ENCODE assay signal across 24 mouse cellular contexts in the genomic region with DNA sequence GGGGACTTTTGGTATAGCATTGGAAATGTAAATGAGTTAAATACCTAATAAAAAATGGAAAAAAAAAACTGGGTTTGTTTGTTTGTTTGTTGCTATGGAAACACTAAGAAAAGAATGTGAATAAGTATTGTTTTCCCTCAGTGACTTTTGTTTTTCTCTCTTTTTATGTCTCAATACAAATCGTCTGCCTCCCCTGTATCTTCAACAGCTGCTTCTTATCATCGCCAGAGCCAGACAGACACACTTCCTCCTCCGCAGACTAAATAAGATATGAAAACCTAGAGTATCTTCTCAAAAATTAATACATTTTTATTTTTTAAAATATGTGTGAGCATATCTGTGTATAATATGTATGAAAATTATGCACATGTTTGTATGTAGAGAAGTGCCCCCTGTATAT.
"Had no signal": no experiment of that assay in that cellular context is flagged by ENCODE, and none has a peak within 500 bp of the region (broad histone marks: within the 10 kb centered on the region; RNA-seq: fewer than 3 reads in every experiment).

No protein-coding gene starts in this region.

- H3K27me3 ChIP-seq: forebrain, embryonic 15.5 days; heart, embryonic 13.5 days; heart, embryonic 15.5 days; hindbrain, embryonic 13.5 days; hindbrain, embryonic 15.5 days; kidney, embryonic 15.5 days; limb, embryonic 13.5 days; limb, embryonic 15.5 days had no signal

- DNase-seq: forebrain, postnatal 0 days; gastrocnemius, postnatal 14 days; gastrocnemius, postnatal 36 days; heart, adult 2 months; heart, postnatal 14 days; heart, postnatal 36 days; kidney, adult 11 months; kidney, adult 9 months; kidney, postnatal 10 days; kidney, postnatal 36 days; layer of hippocampus, adult 9-11 months; layer of hippocampus, postnatal 36 days; left cerebral cortex, postnatal 4 days had no signal

- H3K36me3 ChIP-seq: forebrain, embryonic 15.5 days; heart, embryonic 13.5 days; heart, embryonic 15.5 days; hindbrain, embryonic 13.5 days; hindbrain, embryonic 15.5 days; kidney, embryonic 15.5 days; limb, embryonic 13.5 days; limb, embryonic 15.5 days had no signal

- H3K4me2 ChIP-seq: forebrain, embryonic 15.5 days; heart, embryonic 11.5 days; heart, embryonic 13.5 days; heart, embryonic 15.5 days; hindbrain, embryonic 13.5 days; hindbrain, embryonic 15.5 days; kidney, embryonic 15.5 days; limb, embryonic 13.5 days; limb, embryonic 15.5 days had no signal

- H3K9me3 ChIP-seq: heart, embryonic 15.5 days; hindbrain, embryonic 15.5 days; kidney, embryonic 15.5 days; limb, embryonic 15.5 days had no signal

- H3K9ac ChIP-seq: forebrain, embryonic 15.5 days; forebrain, postnatal 0 days; heart, embryonic 13.5 days; heart, embryonic 15.5 days; hindbrain, embryonic 13.5 days; hindbrain, embryonic 15.5 days; kidney, embryonic 15.5 days; limb, embryonic 13.5 days; limb, embryonic 15.5 days had no signal

- ATAC-seq: forebrain, embryonic 15.5 days; forebrain, postnatal 0 days; hindbrain, postnatal 0 days; intestine, embryonic 16.5 days had no signal

- H3K27ac ChIP-seq: forebrain, embryonic 15.5 days; heart, adult 2 months; heart, embryonic 13.5 days; heart, embryonic 15.5 days; hindbrain, embryonic 13.5 days; hindbrain, embryonic 15.5 days; hindbrain, postnatal 0 days; kidney, embryonic 15.5 days; limb, embryonic 13.5 days; limb, embryonic 15.5 days had no signal

- H3K4me3 ChIP-seq: forebrain, embryonic 15.5 days; heart, adult 2 months; heart, embryonic 13.5 days; heart, embryonic 15.5 days; hindbrain, embryonic 13.5 days; hindbrain, embryonic 15.5 days; kidney, embryonic 15.5 days; limb, embryonic 13.5 days; limb, embryonic 15.5 days had no signal

- H3K4me1 ChIP-seq: limb, embryonic 13.5 days; limb, embryonic 15.5 days had no signal
